Mouse (Mus musculus) hindbrain, embryonic 12.5 days (tissue): Measurements from ENCODE around the gene Rom1. TPM values are rescaled to one million over a fixed set of nuclear protein-coding genes. Genes with fewer than 3 reads are reported as not detected.

Experiments
- ATAC-seq: fragments of 200-750 bp; cut with Nextera tagmentation; 2 replicates; pipeline ENCODE4 v1.8.0; 2017; ENCODE audit warnings: moderate TSS enrichment; ENCODE audit not compliant: low FRiP score
- H3K27ac ChIP-seq: fragments of 300-500 bp; sonication (generic); 2 replicates; pipeline ENCODE4 v1.5.1; 2016; ENCODE audit warnings: mild to moderate bottlenecking
- H3K27me3 ChIP-seq: fragments of 300-500 bp; sonication (generic); 2 replicates; pipeline ENCODE4 v1.6.1; 2016; ENCODE audit warnings: mild to moderate bottlenecking
- H3K36me3 ChIP-seq: fragments of 300-500 bp; sonication (generic); 2 replicates; pipeline ENCODE4 v1.6.1; 2016; ENCODE audit warnings: mild to moderate bottlenecking
- H3K4me1 ChIP-seq: fragments of 300-500 bp; sonication (generic); 2 replicates; pipeline ENCODE4 v1.6.1; 2016
- H3K4me2 ChIP-seq: fragments of 300-500 bp; sonication (generic); replicated peaks from 2 replicates; pipeline ENCODE4 v1.6.1; 2016; ENCODE audit warnings: mild to moderate bottlenecking
- H3K4me3 ChIP-seq: fragments of 300-500 bp; sonication (generic); 2 replicates; pipeline ENCODE4 v1.5.1; 2016; ENCODE audit warnings: mild to moderate bottlenecking
- H3K9ac ChIP-seq: fragments of 300-500 bp; sonication (generic); 2 replicates; pipeline ENCODE4 v1.6.1; 2016; ENCODE audit warnings: mild to moderate bottlenecking, moderate library complexity
- H3K9me3 ChIP-seq: fragments of 300-500 bp; sonication (generic); replicated peaks from 2 replicates; pipeline ENCODE4 v1.6.1; 2016; ENCODE audit warnings: mild to moderate bottlenecking
- WGBS: fragments of 180-500 bp; shearing (Covaris S2); methylation state at CpG from one replicate; pipeline ENCODE4 v1.1.7; 2016; 5-methylcytosine and 5-hydroxymethylcytosine counted together
- microRNA-seq: library from miRNA; unstranded; fragments of <30 nt; microRNA quantifications from one replicate; pipeline ENCODE4, GENCODE M21; 2017
- polyA plus RNA-seq: library from polyadenylated mRNA; unstranded; fragments of >200 nt; fragmentation: Nextera tagmentation; extraction: Ambion mirVana; gene quantifications from 2 replicates; pipeline ENCODE4 v1.2.1, GENCODE M21; 2016

Gene Rom1
- polyA plus RNA-seq, 1 experiment from 2014 or later = 3.2 TPM

GRCm38 (mm10) chr19:8892829-8893766 is 36.1 kb downstream of the Rom1 start, which contains the start of gene Ints5:
Gene Ints5, plus strand, starts transcription at chr19:8893005.
- ATAC-seq = peak; percentile 49
- 3% methylated on average over 54 of the region's 54 CpGs for WGBS
- Histone ChIP-seq H3K9ac (peak within 1 kb of the TSS; percentile 90), H3K9me3 (no peaks in the 10 kb centered on the region), H3K4me3 (peak within 1 kb of the TSS; percentile 82), H3K4me1 (peaks cover 33% of the 10 kb centered on the region), H3K27me3 (no peaks in the 10 kb centered on the region), H3K4me2 (peak within 1 kb of the TSS; percentile 77), H3K27ac (peak within 1 kb of the TSS; percentile 80), H3K36me3 (peaks cover 30% of the 10 kb centered on the region)

DNA sequence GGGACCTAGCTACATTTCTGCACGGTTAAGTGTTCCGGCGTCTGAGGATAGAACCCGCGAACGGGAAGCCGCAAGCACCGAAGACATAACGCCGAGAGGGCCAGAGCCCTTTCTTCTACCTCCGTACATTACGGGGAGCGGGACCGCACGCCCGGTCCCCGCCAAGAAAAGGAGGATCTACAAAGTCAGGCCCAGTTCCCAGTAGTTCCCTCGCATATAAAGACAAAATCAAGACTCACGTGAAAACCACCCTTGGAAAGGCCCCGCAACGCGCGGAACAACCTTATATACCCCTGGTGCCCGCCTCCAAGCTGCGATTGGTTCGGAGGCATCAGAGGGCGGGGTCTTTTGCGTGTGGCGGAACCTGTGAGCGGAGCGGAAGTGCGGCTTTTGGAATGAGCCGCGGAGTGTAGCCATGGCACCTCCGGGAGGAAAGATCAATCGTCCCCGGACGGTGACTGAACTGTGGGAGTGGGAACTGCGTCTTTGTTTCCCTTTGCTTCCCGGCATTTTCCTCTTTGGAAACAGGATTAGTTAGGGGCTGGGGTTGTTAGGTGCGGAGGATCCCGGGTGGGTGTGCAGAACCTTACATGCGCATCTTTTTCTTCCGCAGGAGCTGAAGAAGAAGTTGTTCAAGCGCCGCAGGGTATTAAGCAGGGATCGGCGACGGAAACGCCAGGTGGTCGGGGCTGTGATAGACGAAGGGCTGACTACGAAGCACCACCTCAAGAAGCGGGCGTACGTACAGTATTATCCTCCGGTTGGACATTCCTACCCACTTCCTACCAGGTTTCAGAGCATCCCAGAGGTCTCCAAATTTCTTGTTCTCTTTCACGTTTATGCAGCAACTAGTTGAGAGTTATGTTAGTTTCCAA is 40.4 kb downstream of the Rom1 start, which contains the start of the genes 1810009A15Rik and Gm49416:
TSS of gene 1810009A15Rik (plus strand) at position 343 of the 875 bp plus-strand sequence.
TSS of gene Gm49416 (plus strand) at position 416 of the 875 bp plus-strand sequence.
- H3K4me2 ChIP-seq = peak within 1 kb of the TSS; percentile 72
- H3K4me1 ChIP-seq = peaks cover 21% of the 10 kb centered on the region
- peaks cover 6% of the 10 kb centered on the region; the same call in 1 of the 2 replicates for H3K36me3 ChIP-seq
- ATAC-seq = peak; percentile 93
- H3K9me3 ChIP-seq = no peaks in the 10 kb centered on the region
- peak within 1 kb of the TSS; percentile 81 for H3K27ac ChIP-seq
- H3K27me3 ChIP-seq = no peaks in the 10 kb centered on the region
- H3K4me3 ChIP-seq = peak within 1 kb of the TSS; percentile 59
- peak within 1 kb of the TSS; percentile 71 for H3K9ac ChIP-seq
- WGBS = under 1% methylated on average over 58 of the region's 58 CpGs

DNA sequence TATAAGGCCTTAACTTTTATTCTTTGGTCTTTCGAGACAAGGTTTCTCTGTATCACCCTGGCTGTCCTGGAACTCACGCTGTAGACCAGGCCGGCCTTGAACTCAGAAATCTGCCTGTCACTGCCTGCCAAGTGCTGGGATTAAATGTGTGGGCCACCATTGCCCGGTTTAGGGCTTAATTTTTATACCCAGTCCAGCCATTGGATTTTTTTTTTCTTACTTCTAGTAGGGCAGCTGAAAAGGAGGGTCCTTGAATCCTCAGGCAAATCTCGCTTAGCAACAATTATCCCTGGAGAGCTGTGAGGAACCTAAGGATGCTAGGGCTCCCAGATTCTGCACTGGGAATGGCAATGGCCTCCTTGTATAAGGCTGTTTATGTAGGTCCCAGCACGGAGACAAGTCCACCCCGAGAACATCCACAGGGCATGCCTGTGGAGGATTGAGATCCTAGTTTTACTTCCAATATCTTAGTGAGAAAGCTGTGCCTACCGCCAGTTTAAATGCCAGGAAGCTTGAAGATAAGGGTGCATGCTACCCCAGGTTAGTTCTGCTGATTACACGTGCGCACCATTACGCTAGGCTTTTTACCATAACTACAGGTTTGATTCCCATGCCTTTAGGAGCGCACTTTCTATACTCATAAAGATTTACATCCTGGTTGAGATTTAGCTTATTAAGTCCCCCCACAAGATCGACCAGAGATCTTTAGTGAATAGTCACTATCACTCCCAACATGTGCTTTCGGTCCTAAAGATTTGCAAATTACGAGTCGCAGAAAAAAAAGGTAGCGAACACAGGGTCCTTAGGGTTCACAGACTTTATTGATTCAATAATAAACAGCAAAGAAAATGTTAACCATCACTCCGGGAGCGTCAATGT is 41.3 kb downstream of the Rom1 start:
- Histone ChIP-seq H3K36me3 (peaks cover 6% of the 10 kb centered on the region; the same call in 1 of the 2 replicates), H3K4me2 (peak overlapping the region; percentile 72), H3K27me3 (no peaks in the 10 kb centered on the region), H3K4me1 (peaks cover 17% of the 10 kb centered on the region), H3K4me3 (peak overlapping the region; percentile 59), H3K9me3 (no peaks in the 10 kb centered on the region), H3K27ac (peak overlapping the region; percentile 35; the same call in 1 of the 2 replicates), H3K9ac (peak overlapping the region; percentile 71)
- ATAC-seq = no peak
- 15% methylated on average over 19 of the region's 19 CpGs for WGBS

- no peaks in the 10 kb centered on the region for H3K27me3 ChIP-seq
- WGBS = 48% methylated on average over 1 of the region's 1 CpGs
- H3K4me3 ChIP-seq = no peak overlapping the region
- no peak overlapping the region for H3K4me2 ChIP-seq
- peaks cover 14% of the 10 kb centered on the region for H3K4me1 ChIP-seq
- no peak overlapping the region for H3K27ac ChIP-seq
- no peak for ATAC-seq
- no peaks in the 10 kb centered on the region for H3K9me3 ChIP-seq
- peaks cover 6% of the 10 kb centered on the region; the same call in 1 of the 2 replicates for H3K36me3 ChIP-seq
- H3K9ac ChIP-seq = no peak overlapping the region
Measured at GRCm38 (mm10) chr19:8886916-8887584, 42.1 kb downstream of the Rom1 start.

GRCm38 (mm10) chr19:8883616-8884015 is 45.5 kb downstream of the Rom1 start, which contains the start of the genes Lbhd1 and Gm49403:
Gene Lbhd1, plus strand, starts transcription at chr19:8883732.
Gene Gm49403, plus strand, starts transcription at chr19:8883930.
- WGBS = 82% methylated on average over 3 of the region's 3 CpGs
- peaks cover 16% of the 10 kb centered on the region for H3K4me1 ChIP-seq
- H3K27me3 ChIP-seq = no peaks in the 10 kb centered on the region
- H3K36me3 ChIP-seq = no peaks in the 10 kb centered on the region
- H3K4me2 ChIP-seq = no peak within 1 kb of the TSS
- H3K9ac ChIP-seq = no peak within 1 kb of the TSS
- no peak within 1 kb of the TSS for H3K27ac ChIP-seq
- ATAC-seq = no peak
- H3K9me3 ChIP-seq = no peaks in the 10 kb centered on the region
- no peak within 1 kb of the TSS for H3K4me3 ChIP-seq

GRCm38 (mm10) chr19:8881034-8881392 is 48.1 kb downstream of the Rom1 start:
- Histone ChIP-seq H3K4me2 (peak overlapping the region; percentile 69), H3K4me1 (peaks cover 9% of the 10 kb centered on the region), H3K36me3 (peaks cover 9% of the 10 kb centered on the region), H3K9me3 (no peaks in the 10 kb centered on the region), H3K27me3 (no peaks in the 10 kb centered on the region), H3K27ac (no peak overlapping the region), H3K4me3 (peak overlapping the region; percentile 70), H3K9ac (peak overlapping the region; percentile 82)
- 0 out of 2 replicates have a peak, but pooled peaks have one; percentile 7 for ATAC-seq
- WGBS = 21% methylated on average over 3 of the region's 3 CpGs

- peaks cover 14% of the 10 kb centered on the region for H3K36me3 ChIP-seq
- peak within 1 kb of the TSS; percentile 83 for H3K27ac ChIP-seq
- H3K9me3 ChIP-seq = no peaks in the 10 kb centered on the region
- H3K9ac ChIP-seq = peak within 1 kb of the TSS; percentile 82
- peak; percentile 97 for ATAC-seq
- no peaks in the 10 kb centered on the region for H3K27me3 ChIP-seq
- peaks cover 9% of the 10 kb centered on the region for H3K4me1 ChIP-seq
- peak within 1 kb of the TSS; percentile 69 for H3K4me2 ChIP-seq
- peak within 1 kb of the TSS; percentile 70 for H3K4me3 ChIP-seq
- WGBS = under 1% methylated on average over 42 of the region's 42 CpGs
Measured at GRCm38 (mm10) chr19:8880311-8881033, 48.7 kb downstream of the Rom1 start, which contains the start of gene Uqcc3. Gene Uqcc3, minus strand, starts transcription at chr19:8880923.

Small RNAs within 50 kb of the gene (microRNA-seq; reads per million reads assigned to microRNA genes)
- not detected for gene Mir5136

Other genes starting within 250 kb of the Rom1 start
- gene Slc3a2, start 206.0 kb downstream of the Rom1 start, polyA plus RNA-seq = 126 and 127 TPM in 2 replicates
- 72.6 and 73.3 TPM in 2 replicates for gene Wdr74, start 193.5 kb downstream of the Rom1 start, polyA plus RNA-seq
- gene 1700092M07Rik, start 188.6 kb downstream of the Rom1 start, polyA plus RNA-seq = 2.4 and 4.5 TPM in 2 replicates
- 128 and 132 TPM in 2 replicates for gene Stx5a, start 187.9 kb downstream of the Rom1 start, polyA plus RNA-seq
- 190 and 196 TPM in 2 replicates for gene Nxf1, start 172.3 kb downstream of the Rom1 start, polyA plus RNA-seq
- 189 and 213 TPM in 2 replicates for gene Tmem223, start 158.4 kb downstream of the Rom1 start, polyA plus RNA-seq
- 36.9 and 39.7 TPM in 2 replicates for gene Tmem179b, start 154.9 kb downstream of the Rom1 start, polyA plus RNA-seq
- gene Taf6l, start 142.9 kb downstream of the Rom1 start, polyA plus RNA-seq = 31.8 and 32.4 TPM in 2 replicates
- 146 and 149 TPM in 2 replicates for gene Polr2g, start 130.8 kb downstream of the Rom1 start, polyA plus RNA-seq
- gene Zbtb3, start 126.8 kb downstream of the Rom1 start, polyA plus RNA-seq = 6.5 and 7.4 TPM in 2 replicates
- 55.6 and 61.4 TPM in 2 replicates for gene Ttc9c, start 110.0 kb downstream of the Rom1 start, polyA plus RNA-seq
- 6.2 and 6.8 TPM in 2 replicates for gene Hnrnpul2, start 109.3 kb downstream of the Rom1 start, polyA plus RNA-seq
- gene AC129217.1, start 99.6 kb downstream of the Rom1 start, polyA plus RNA-seq = not detected in 2 replicates
- 65.8 and 66.1 TPM in 2 replicates for gene Bscl2, start 91.9 kb downstream of the Rom1 start, polyA plus RNA-seq
- 171 and 176 TPM in 2 replicates for gene Gng3, start 90.2 kb downstream of the Rom1 start, polyA plus RNA-seq
- 0.49 and 0.82 TPM in 2 replicates for gene Lrrn4cl, start 78.6 kb downstream of the Rom1 start, polyA plus RNA-seq
- gene Ubxn1, start 57.9 kb downstream of the Rom1 start, polyA plus RNA-seq = 166 and 175 TPM in 2 replicates
- gene Uqcc3, start 48.4 kb downstream of the Rom1 start, polyA plus RNA-seq = 62.1 and 64.7 TPM in 2 replicates
- 69.0 and 69.5 TPM in 2 replicates for gene Lbhd1, start 45.6 kb downstream of the Rom1 start, polyA plus RNA-seq
- not detected in 2 replicates for gene Gm49403, start 45.4 kb downstream of the Rom1 start, polyA plus RNA-seq
- 74.3 and 87.4 TPM in 2 replicates for gene 1810009A15Rik, start 40.5 kb downstream of the Rom1 start, polyA plus RNA-seq
- gene Gm49416, start 40.4 kb downstream of the Rom1 start, polyA plus RNA-seq = not detected in 2 replicates
- 43.4 and 45.2 TPM in 2 replicates for gene Ints5, start 36.4 kb downstream of the Rom1 start, polyA plus RNA-seq
- 114 and 118 TPM in 2 replicates for gene Ganab, start 31.3 kb downstream of the Rom1 start, polyA plus RNA-seq
- gene B3gat3, start 9.0 kb downstream of the Rom1 start, polyA plus RNA-seq = 79.6 and 82.8 TPM in 2 replicates
- gene Eml3, start 196 bp upstream of the Rom1 start, polyA plus RNA-seq = 17.0 and 17.1 TPM in 2 replicates
- 174 and 185 TPM in 2 replicates for gene Mta2, start 12.5 kb upstream of the Rom1 start, polyA plus RNA-seq
- gene Tut1, start 24.5 kb upstream of the Rom1 start, polyA plus RNA-seq = 32.3 and 35.7 TPM in 2 replicates
- 352 and 372 TPM in 2 replicates for gene Eef1g, start 37.7 kb upstream of the Rom1 start, polyA plus RNA-seq
- 12.7 and 15.4 TPM in 2 replicates for gene Ahnak, start 59.9 kb upstream of the Rom1 start, polyA plus RNA-seq
- gene Scgb1a1, start 158.6 kb upstream of the Rom1 start, polyA plus RNA-seq = not detected in 2 replicates
- 16.8 and 18.0 TPM in 2 replicates for gene Asrgl1, start 206.3 kb upstream of the Rom1 start, polyA plus RNA-seq